Mouse (Mus musculus): ENCODE results near the gene Cacfd1. TPM values are rescaled to one million over a fixed set of nuclear protein-coding genes. Genes with fewer than 3 reads are reported as not detected.

Gene Cacfd1
- polyA plus RNA-seq (2014; fragmentation: Nextera tagmentation; extraction: Ambion mirVana), result 58.7 and 64.8 TPM in 2 replicates

GRCm38 (mm10) chr2:27009714-27010244 lies at the start of gene Cacfd1:
Gene Cacfd1, plus strand, starts transcription at chr2:27009926.
- peak; percentile 95 for DNase-seq (ENCODE audit: low spot score)
- Histone ChIP-seq H3K9me3 (replicated peaks; ENCODE audit: control insufficient read depth, low read length) (no peaks in the 10 kb centered on the region), H3K27ac (ENCODE audit: low read depth, low read length) (peak within 1 kb of the TSS; percentile 82), H3K4me1 (ENCODE audit: control insufficient read depth, insufficient read depth, low read length) (peaks cover 18% of the 10 kb centered on the region), H3K4me3 (ENCODE audit: low read depth, low read length) (peak within 1 kb of the TSS; percentile 79), H3K4me2 (ENCODE audit: low read length) (peak within 1 kb of the TSS; percentile 96), H3K27me3 (replicated peaks; ENCODE audit: control insufficient read depth, insufficient read depth, low read length) (no peaks in the 10 kb centered on the region), H3K36me3 (ENCODE audit: control insufficient read depth, insufficient read depth, low read length) (peaks cover 15% of the 10 kb centered on the region), H3K9ac (ENCODE audit: low read length) (peak within 1 kb of the TSS; percentile 95)
- under 1% methylated on average over 41 of the region's 43 CpGs for WGBS
- ATAC-seq, result peak; percentile 97

GRCm38 (mm10) chr2:26960756-26961155 lies 49.0 kb upstream of the Cacfd1 start:
- 0 out of 2 replicates have a peak overlapping the region, but pooled peaks have one; percentile 37 for H3K9ac ChIP-seq (ENCODE audit: low read length)
- H3K27ac ChIP-seq (ENCODE audit: low read depth, low read length), result no peak overlapping the region
- no peaks in the 10 kb centered on the region for H3K9me3 ChIP-seq (replicated peaks; ENCODE audit: control insufficient read depth, low read length)
- 77% methylated on average over 4 of the region's 4 CpGs for WGBS
- H3K4me3 ChIP-seq (ENCODE audit: low read depth, low read length), result no peak overlapping the region
- no peaks in the 10 kb centered on the region for H3K27me3 ChIP-seq (replicated peaks; ENCODE audit: control insufficient read depth, insufficient read depth, low read length)
- no peak overlapping the region for H3K4me2 ChIP-seq (ENCODE audit: low read length)
- no peak for ATAC-seq
- peaks cover 10% of the 10 kb centered on the region for H3K4me1 ChIP-seq (ENCODE audit: control insufficient read depth, insufficient read depth, low read length)
- peak; percentile 6 for DNase-seq (ENCODE audit: low spot score)
- peaks cover 53% of the 10 kb centered on the region for H3K36me3 ChIP-seq (ENCODE audit: control insufficient read depth, insufficient read depth, low read length)

DNA sequence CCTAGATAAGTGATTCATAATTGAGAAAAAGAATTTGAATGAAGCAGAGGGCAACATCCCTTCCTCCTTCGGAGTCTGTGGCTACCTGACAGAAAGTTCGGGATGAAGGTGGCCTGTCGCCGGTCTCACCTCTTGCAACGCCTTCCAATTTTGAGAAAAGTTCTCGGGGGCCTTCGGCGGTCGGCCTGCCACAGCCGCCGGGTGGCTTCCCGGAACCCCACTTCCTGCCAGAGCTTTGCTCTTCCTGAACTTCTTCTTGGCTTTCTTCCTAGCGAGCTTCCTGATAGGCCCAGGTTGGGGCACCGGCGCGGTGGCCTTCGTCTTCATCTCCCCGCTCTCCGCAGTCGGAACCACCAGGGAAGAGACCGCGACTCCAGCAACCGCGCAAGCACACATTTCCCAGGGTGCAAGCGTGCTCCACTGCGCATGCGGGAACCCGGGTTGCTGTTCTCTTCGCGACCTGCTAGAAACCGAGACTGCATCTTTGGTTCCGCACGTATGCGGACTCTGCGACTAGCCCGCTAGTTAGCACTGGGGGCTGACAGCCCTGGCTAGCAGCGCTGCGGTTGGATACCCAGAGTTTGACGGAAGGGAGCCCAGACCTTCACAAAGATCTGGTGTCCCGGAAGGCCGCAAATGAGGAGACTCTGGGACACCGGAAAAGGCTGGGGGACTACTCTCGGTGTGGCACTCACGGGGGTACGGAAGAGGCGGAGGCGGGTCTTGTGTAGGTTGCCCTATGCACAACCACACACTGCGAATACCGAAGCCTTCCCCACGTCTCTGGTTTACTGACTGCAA lies 45.6 kb upstream of the Cacfd1 start, which contains the start of gene Rexo4:
Rexo4 (minus strand) TSS at position 464 of the 801 bp plus-strand sequence.
- peaks cover 10% of the 10 kb centered on the region for H3K4me1 ChIP-seq (ENCODE audit: control insufficient read depth, insufficient read depth, low read length)
- DNase-seq (ENCODE audit: low spot score) (peak; percentile 98), ATAC-seq (peak; percentile 97)
- peak within 1 kb of the TSS; percentile 67 for H3K4me3 ChIP-seq (ENCODE audit: low read depth, low read length)
- H3K9me3 ChIP-seq (replicated peaks; ENCODE audit: control insufficient read depth, low read length), result no peaks in the 10 kb centered on the region
- under 1% methylated on average over 50 of the region's 50 CpGs for WGBS
- H3K9ac ChIP-seq (ENCODE audit: low read length), result peak within 1 kb of the TSS; percentile 88
- no peaks in the 10 kb centered on the region for H3K27me3 ChIP-seq (replicated peaks; ENCODE audit: control insufficient read depth, insufficient read depth, low read length)
- peak within 1 kb of the TSS; percentile 80 for H3K4me2 ChIP-seq (ENCODE audit: low read length)
- peak within 1 kb of the TSS; percentile 97 for H3K27ac ChIP-seq (ENCODE audit: low read depth, low read length)
- peaks cover 22% of the 10 kb centered on the region for H3K36me3 ChIP-seq (ENCODE audit: control insufficient read depth, insufficient read depth, low read length)

DNA sequence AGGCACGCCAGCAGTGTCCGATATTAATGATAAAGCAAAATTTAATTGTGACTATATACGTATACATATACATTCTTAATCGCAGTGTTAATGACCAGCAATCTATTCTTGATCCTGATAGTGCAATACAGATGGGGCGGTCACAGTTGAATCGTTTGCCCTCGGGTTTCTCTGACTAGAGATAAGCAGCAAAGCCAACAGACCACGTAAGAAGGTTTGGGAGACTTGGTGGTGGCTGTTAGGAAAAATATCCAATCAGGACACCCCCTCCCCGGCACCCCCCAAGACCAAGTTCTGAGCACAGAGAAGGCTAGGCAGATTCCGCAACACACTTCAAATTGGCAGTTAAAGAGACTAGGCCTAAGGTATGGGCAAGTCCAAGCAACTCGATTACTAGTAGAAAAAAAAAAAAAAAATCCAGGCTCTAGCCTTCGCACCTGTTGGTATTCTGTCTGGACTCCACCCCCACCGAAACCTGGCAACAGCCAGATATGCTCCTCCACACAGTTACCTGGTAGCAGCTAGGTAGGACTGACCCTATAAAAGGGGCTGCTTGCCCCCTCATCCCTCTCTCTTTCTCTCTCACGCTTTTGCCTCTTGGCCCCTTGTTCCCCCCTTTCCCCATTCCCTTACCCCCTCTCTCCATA lies 44.9 kb upstream of the Cacfd1 start:
- no peaks in the 10 kb centered on the region for H3K27me3 ChIP-seq (replicated peaks; ENCODE audit: control insufficient read depth, insufficient read depth, low read length)
- peaks cover 10% of the 10 kb centered on the region for H3K4me1 ChIP-seq (ENCODE audit: control insufficient read depth, insufficient read depth, low read length)
- no peak for ATAC-seq
- DNase-seq (ENCODE audit: low spot score), result no peak
- peak overlapping the region; percentile 88 for H3K9ac ChIP-seq (ENCODE audit: low read length)
- 16% methylated on average over 13 of the region's 14 CpGs for WGBS
- H3K9me3 ChIP-seq (replicated peaks; ENCODE audit: control insufficient read depth, low read length), result no peaks in the 10 kb centered on the region
- peaks cover 17% of the 10 kb centered on the region for H3K36me3 ChIP-seq (ENCODE audit: control insufficient read depth, insufficient read depth, low read length)
- H3K4me3 ChIP-seq (ENCODE audit: low read depth, low read length), result peak overlapping the region; percentile 67
- peak overlapping the region; percentile 97 for H3K27ac ChIP-seq (ENCODE audit: low read depth, low read length)
- peak overlapping the region; percentile 80 for H3K4me2 ChIP-seq (ENCODE audit: low read length)

GRCm38 (mm10) chr2:26967262-26967661 lies 42.5 kb upstream of the Cacfd1 start:
- 79% methylated on average over 2 of the region's 2 CpGs for WGBS
- H3K4me3 ChIP-seq (ENCODE audit: low read depth, low read length), result no peak overlapping the region
- no peak for ATAC-seq

GRCm38 (mm10) chr2:26973116-26973515 lies 36.6 kb upstream of the Cacfd1 start, which contains the start of gene Adamts13:
Gene Adamts13, plus strand, starts transcription at chr2:26973416.
- ATAC-seq (no peak), DNase-seq (ENCODE audit: low spot score) (no peak)
- WGBS, result 67% methylated on average over 3 of the region's 3 CpGs
- no peak within 1 kb of the TSS for H3K9ac ChIP-seq (ENCODE audit: low read length)
- H3K27ac ChIP-seq (ENCODE audit: low read depth, low read length), result no peak within 1 kb of the TSS
- no peak within 1 kb of the TSS for H3K4me2 ChIP-seq (ENCODE audit: low read length)
- H3K4me1 ChIP-seq (ENCODE audit: control insufficient read depth, insufficient read depth, low read length), result no peaks in the 10 kb centered on the region
- H3K4me3 ChIP-seq (ENCODE audit: low read depth, low read length), result no peak within 1 kb of the TSS
- no peaks in the 10 kb centered on the region for H3K27me3 ChIP-seq (replicated peaks; ENCODE audit: control insufficient read depth, insufficient read depth, low read length)
- H3K36me3 ChIP-seq (ENCODE audit: control insufficient read depth, insufficient read depth, low read length), result no peaks in the 10 kb centered on the region
- H3K9me3 ChIP-seq (replicated peaks; ENCODE audit: control insufficient read depth, low read length), result no peaks in the 10 kb centered on the region

More at GRCm38 (mm10) chr2:26967262-26967661, 42.5 kb upstream of the Cacfd1 start:
- Histone ChIP-seq H3K9me3 (replicated peaks; ENCODE audit: control insufficient read depth, low read length) (no peaks in the 10 kb centered on the region), H3K27ac (ENCODE audit: low read depth, low read length) (no peak overlapping the region), H3K9ac (ENCODE audit: low read length) (no peak overlapping the region), H3K4me2 (ENCODE audit: low read length) (no peak overlapping the region), H3K27me3 (replicated peaks; ENCODE audit: control insufficient read depth, insufficient read depth, low read length) (no peaks in the 10 kb centered on the region), H3K36me3 (ENCODE audit: control insufficient read depth, insufficient read depth, low read length) (0 out of 2 replicates have a peak, but pooled peaks cover under 1% of the 10 kb centered on the region), H3K4me1 (ENCODE audit: control insufficient read depth, insufficient read depth, low read length) (peaks cover 10% of the 10 kb centered on the region)
- no peak for DNase-seq (ENCODE audit: low spot score)

- ATAC-seq, result no peak
- Histone ChIP-seq H3K4me2 (ENCODE audit: low read length) (no peak overlapping the region), H3K4me1 (ENCODE audit: control insufficient read depth, insufficient read depth, low read length) (no peaks in the 10 kb centered on the region), H3K27ac (ENCODE audit: low read depth, low read length) (no peak overlapping the region), H3K27me3 (replicated peaks; ENCODE audit: control insufficient read depth, insufficient read depth, low read length) (no peaks in the 10 kb centered on the region), H3K36me3 (ENCODE audit: control insufficient read depth, insufficient read depth, low read length) (no peaks in the 10 kb centered on the region), H3K4me3 (ENCODE audit: low read depth, low read length) (no peak overlapping the region), H3K9me3 (replicated peaks; ENCODE audit: control insufficient read depth, low read length) (no peaks in the 10 kb centered on the region), H3K9ac (ENCODE audit: low read length) (no peak overlapping the region)
- 65% methylated on average over 4 of the region's 4 CpGs for WGBS
- no peak for DNase-seq (ENCODE audit: low spot score)
Measured at GRCm38 (mm10) chr2:26973960-26974359, 35.8 kb upstream of the Cacfd1 start.

- H3K9me3 ChIP-seq (replicated peaks; ENCODE audit: control insufficient read depth, low read length), result no peaks in the 10 kb centered on the region
- no peaks in the 10 kb centered on the region for H3K27me3 ChIP-seq (replicated peaks; ENCODE audit: control insufficient read depth, insufficient read depth, low read length)
- WGBS, result 86% methylated on average over 1 of the region's 1 CpGs
- H3K36me3 ChIP-seq (ENCODE audit: control insufficient read depth, insufficient read depth, low read length), result no peaks in the 10 kb centered on the region
- no peaks in the 10 kb centered on the region for H3K4me1 ChIP-seq (ENCODE audit: control insufficient read depth, insufficient read depth, low read length)
- ATAC-seq (no peak), DNase-seq (ENCODE audit: low spot score) (no peak)
- no peak overlapping the region for H3K4me3 ChIP-seq (ENCODE audit: low read depth, low read length)
- H3K27ac ChIP-seq (ENCODE audit: low read depth, low read length), result no peak overlapping the region
- H3K4me2 ChIP-seq (ENCODE audit: low read length), result no peak overlapping the region
- H3K9ac ChIP-seq (ENCODE audit: low read length), result no peak overlapping the region
Measured at GRCm38 (mm10) chr2:26980361-26980760, 29.4 kb upstream of the Cacfd1 start.

Measured in forebrain, embryonic 14.5 days (tissue).